Mouse (Mus musculus) adrenal gland, postnatal 10 days (tissue): ENCODE measurements around the gene Ptgis. TPM values are rescaled to one million over a fixed set of nuclear protein-coding genes. Genes with fewer than 3 reads are reported as not detected.

ENCODE experiments used
- DNase-seq: peaks from one replicate; pipeline ENCODE4 v3.0.0; 2021; ENCODE audit warnings: mixed read lengths
- long read RNA-seq, 2 experiments: library from polyadenylated mRNA; stranded (forward); transcript quantifications; one replicate each; pipeline ENCODE4 v2.0.0; 2021
- total RNA-seq, 2 experiments: library from RNA; stranded (reverse); gene quantifications; 2 replicates each; pipeline ENCODE4 v1.2.3; 2021

Gene Ptgis
- total RNA-seq = 10 to 100 TPM; 18.7 to 23.3 TPM
- long read RNA-seq, experiment 1, transcript Ptgis-201 (10 exons, 2,107 nt) = major isoform, 36 of 64 reads
- long read RNA-seq, experiment 1, partial matches to known transcripts = 24 of 64 reads
- long read RNA-seq, experiment 1, other reads (novel, unspliced or antisense) = 4 of 64 reads
- long read RNA-seq, experiment 2, partial matches to known transcripts = 11 of 18 reads
- long read RNA-seq, experiment 2, other reads (novel, unspliced or antisense) = 3 of 18 reads

- peak; percentile 55 for DNase-seq
Observed at GRCm38 (mm10) chr2:167240008-167240964, at the start of gene Ptgis. Gene Ptgis (minus strand): TSS chr2:167240604.

- peak; percentile 1 for DNase-seq
Observed at GRCm38 (mm10) chr2:167281461-167281860, 41.1 kb upstream of the Ptgis start.

- DNase-seq = no peak
Observed at GRCm38 (mm10) chr2:167280986-167281310, 40.5 kb upstream of the Ptgis start.

GRCm38 (mm10) chr2:167280090-167280985 is 39.9 kb upstream of the Ptgis start:
- DNase-seq = peak; percentile 86

GRCm38 (mm10) chr2:167278751-167279526 is 38.5 kb upstream of the Ptgis start:
- DNase-seq = peak; percentile 86

- DNase-seq = peak; percentile 15
Observed at GRCm38 (mm10) chr2:167278011-167278410, 37.6 kb upstream of the Ptgis start.

- DNase-seq = peak; percentile 0
Observed at GRCm38 (mm10) chr2:167277026-167277425, 36.6 kb upstream of the Ptgis start.

GRCm38 (mm10) chr2:167275856-167276255 is 35.5 kb upstream of the Ptgis start:
- peak; percentile 1 for DNase-seq

- peak; percentile 2 for DNase-seq
Observed at GRCm38 (mm10) chr2:167274713-167275465, 34.5 kb upstream of the Ptgis start.

GRCm38 (mm10) chr2:167273206-167273740 is 32.9 kb upstream of the Ptgis start:
- peak; percentile 4 for DNase-seq

- peak; percentile 1 for DNase-seq
Observed at GRCm38 (mm10) chr2:167272706-167273105, 32.3 kb upstream of the Ptgis start.

- DNase-seq = peak; percentile 3
Observed at GRCm38 (mm10) chr2:167271121-167271521, 30.7 kb upstream of the Ptgis start.

- DNase-seq = no peak
Observed at GRCm38 (mm10) chr2:167270496-167270895, 30.1 kb upstream of the Ptgis start.

GRCm38 (mm10) chr2:167268721-167269120 is 28.3 kb upstream of the Ptgis start:
- DNase-seq = peak; percentile 3

GRCm38 (mm10) chr2:167268411-167268690 is 27.9 kb upstream of the Ptgis start:
- peak; percentile 0 for DNase-seq

GRCm38 (mm10) chr2:167267531-167268410 is 27.4 kb upstream of the Ptgis start:
- peak; percentile 0 for DNase-seq

GRCm38 (mm10) chr2:167266231-167266630 is 25.8 kb upstream of the Ptgis start:
- peak; percentile 0 for DNase-seq

GRCm38 (mm10) chr2:167265806-167266205 is 25.4 kb upstream of the Ptgis start:
- peak; percentile 5 for DNase-seq

GRCm38 (mm10) chr2:167265021-167265420 is 24.6 kb upstream of the Ptgis start:
- DNase-seq = peak; percentile 1

- no peak for DNase-seq
Observed at GRCm38 (mm10) chr2:167263931-167264330, 23.5 kb upstream of the Ptgis start.
